Mouse (Mus musculus) testis, postnatal 10 days (tissue): Measurements from ENCODE around the gene Serpinc1.
"Not testable (repeated sequence)": the region's sequence is repeated elsewhere in the genome, so short reads cannot be mapped to it uniquely, and the experiment has no call there.

ENCODE experiments used
- DNase-seq: peaks from one replicate; pipeline ENCODE4 v3.0.0; 2021; ENCODE audit warnings: low spot score

Gene Serpinc1

GRCm38 (mm10) chr1:161025410-161026210 lies 47.2 kb downstream of the Serpinc1 start:
- no peak for DNase-seq

GRCm38 (mm10) chr1:161027196-161027595 lies 48.8 kb downstream of the Serpinc1 start:
- DNase-seq, result no peak

GRCm38 (mm10) chr1:161028427-161028826 lies 50.0 kb downstream of the Serpinc1 start:
- not testable (repeated sequence) for DNase-seq

- no peak for DNase-seq
These were observed 51.7 kb downstream of the Serpinc1 start for GRCm38 (mm10) chr1:161030058-161030457.

- DNase-seq, result no peak
These were observed 53.5 kb downstream of the Serpinc1 start for GRCm38 (mm10) chr1:161031881-161032280.

GRCm38 (mm10) chr1:161032345-161032744 lies 54.0 kb downstream of the Serpinc1 start:
- no peak for DNase-seq

- DNase-seq, result no peak
These were observed 55.6 kb downstream of the Serpinc1 start for GRCm38 (mm10) chr1:161033856-161034434.

GRCm38 (mm10) chr1:161034435-161035280 lies 56.3 kb downstream of the Serpinc1 start, which contains the start of gene Zbtb37:
Zbtb37 (minus strand) TSS chr1:161034849.
- peak; percentile 99 for DNase-seq

- DNase-seq, result peak; percentile 54
These were observed 56.9 kb downstream of the Serpinc1 start for GRCm38 (mm10) chr1:161035281-161035785.

- DNase-seq, result no peak
These were observed 57.5 kb downstream of the Serpinc1 start for GRCm38 (mm10) chr1:161035786-161036404.

GRCm38 (mm10) chr1:161036411-161036841 lies 58.0 kb downstream of the Serpinc1 start:
- no peak for DNase-seq

- no peak for DNase-seq
These were observed 58.6 kb downstream of the Serpinc1 start for GRCm38 (mm10) chr1:161037026-161037425.

- DNase-seq, result no peak
These were observed 59.2 kb downstream of the Serpinc1 start for GRCm38 (mm10) chr1:161037599-161037998.

- no peak for DNase-seq
These were observed 59.6 kb downstream of the Serpinc1 start for GRCm38 (mm10) chr1:161038004-161038403.

- no peak for DNase-seq
These were observed 60.8 kb downstream of the Serpinc1 start for GRCm38 (mm10) chr1:161038968-161039721.

GRCm38 (mm10) chr1:161039741-161040425 lies 61.5 kb downstream of the Serpinc1 start:
- no peak for DNase-seq

GRCm38 (mm10) chr1:161040426-161040770 lies 62.0 kb downstream of the Serpinc1 start:
- DNase-seq, result no peak

GRCm38 (mm10) chr1:161040855-161041254 lies 62.5 kb downstream of the Serpinc1 start:
- no peak for DNase-seq

GRCm38 (mm10) chr1:161041261-161042020 lies 63.1 kb downstream of the Serpinc1 start:
- no peak for DNase-seq

- no peak for DNase-seq
These were observed 68.6 kb downstream of the Serpinc1 start for GRCm38 (mm10) chr1:161046972-161047371.
